Mouse (Mus musculus) left cerebral cortex, adult 8-10 months (tissue): Measurements from ENCODE around the gene Gm20716. TPM values are rescaled to one million over a fixed set of nuclear protein-coding genes. Genes with fewer than 3 reads are reported as not detected.

Source experiments
- DNase-seq, 2 experiments: peaks; one replicate each; pipeline ENCODE4 v3.0.0; 2022; ENCODE audit warnings: low spot score in 2 of 2
- total RNA-seq, 4 experiments: library from RNA; stranded (reverse); gene quantifications; 2 replicates each; pipeline ENCODE4 v1.2.4; 2022

The Gm20716 gene
- total RNA-seq, 4 experiments from 2014 or later: 33.4 to 47.7 (median 40.3) TPM

- DNase-seq: no peak
Observed at GRCm38 (mm10) chr2:168229116-168230025, 793 bp downstream of the Gm20716 start.

DNA sequence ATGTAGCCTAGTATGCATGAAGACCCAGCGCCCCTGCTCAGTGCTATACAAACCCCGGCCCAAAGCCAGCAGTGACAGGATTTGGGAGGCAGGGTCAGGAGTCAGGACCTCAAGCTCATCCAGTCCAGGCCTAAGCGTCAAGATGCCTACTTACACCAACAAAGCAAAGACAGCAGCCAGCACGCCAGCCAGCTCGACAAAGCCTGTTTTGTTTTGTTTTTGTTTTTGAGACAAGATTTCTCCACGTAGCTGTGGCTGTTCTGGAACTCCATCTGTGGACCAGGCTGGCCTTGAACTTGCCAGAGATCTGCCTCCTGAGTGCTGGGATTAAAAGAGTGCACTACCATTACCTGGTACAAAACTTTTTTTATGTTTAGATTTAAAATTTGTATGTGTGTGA, 6.8 kb downstream of the Gm20716 start:
- DNase-seq: no peak

DNA sequence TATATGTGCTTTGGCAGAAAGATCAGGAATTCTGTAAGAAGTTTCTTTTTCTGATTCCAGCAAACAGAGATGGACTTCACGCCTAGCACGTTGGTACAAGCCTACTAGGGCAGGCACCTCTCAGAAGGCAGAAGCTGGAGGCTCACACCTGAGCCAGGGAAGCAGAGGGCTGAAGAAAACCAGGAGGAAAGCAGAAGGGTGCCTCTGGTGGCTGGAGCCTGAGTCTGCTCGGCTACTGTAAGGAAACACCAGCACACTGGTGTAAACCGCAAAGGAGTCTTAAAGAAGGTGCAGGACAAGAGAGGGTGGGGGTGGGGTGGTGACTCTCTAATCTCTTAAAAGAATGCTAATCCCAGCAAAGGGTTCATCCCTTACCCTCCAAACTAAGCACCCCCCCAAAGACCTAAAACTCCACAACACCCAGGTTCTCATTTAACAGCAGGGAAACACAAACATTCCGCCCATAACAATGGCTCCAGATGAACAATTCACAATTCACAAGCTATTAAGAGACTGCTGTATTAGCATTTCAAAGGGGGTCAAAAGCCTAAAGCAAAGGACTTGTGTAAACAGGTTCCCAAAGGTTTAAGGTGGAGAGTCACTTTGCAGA, 16.3 kb downstream of the Gm20716 start:
- no peak for DNase-seq

GRCm38 (mm10) chr2:168207883-168208282, 22.3 kb downstream of the Gm20716 start:
- DNase-seq: peak in 1 of 2 experiments; percentile 22

- peak; percentile 91 to 94 for DNase-seq
Observed at GRCm38 (mm10) chr2:168206725-168207644, 23.2 kb downstream of the Gm20716 start, which contains the start of gene Adnp. Gene Adnp (minus strand): TSS chr2:168207112.

DNA sequence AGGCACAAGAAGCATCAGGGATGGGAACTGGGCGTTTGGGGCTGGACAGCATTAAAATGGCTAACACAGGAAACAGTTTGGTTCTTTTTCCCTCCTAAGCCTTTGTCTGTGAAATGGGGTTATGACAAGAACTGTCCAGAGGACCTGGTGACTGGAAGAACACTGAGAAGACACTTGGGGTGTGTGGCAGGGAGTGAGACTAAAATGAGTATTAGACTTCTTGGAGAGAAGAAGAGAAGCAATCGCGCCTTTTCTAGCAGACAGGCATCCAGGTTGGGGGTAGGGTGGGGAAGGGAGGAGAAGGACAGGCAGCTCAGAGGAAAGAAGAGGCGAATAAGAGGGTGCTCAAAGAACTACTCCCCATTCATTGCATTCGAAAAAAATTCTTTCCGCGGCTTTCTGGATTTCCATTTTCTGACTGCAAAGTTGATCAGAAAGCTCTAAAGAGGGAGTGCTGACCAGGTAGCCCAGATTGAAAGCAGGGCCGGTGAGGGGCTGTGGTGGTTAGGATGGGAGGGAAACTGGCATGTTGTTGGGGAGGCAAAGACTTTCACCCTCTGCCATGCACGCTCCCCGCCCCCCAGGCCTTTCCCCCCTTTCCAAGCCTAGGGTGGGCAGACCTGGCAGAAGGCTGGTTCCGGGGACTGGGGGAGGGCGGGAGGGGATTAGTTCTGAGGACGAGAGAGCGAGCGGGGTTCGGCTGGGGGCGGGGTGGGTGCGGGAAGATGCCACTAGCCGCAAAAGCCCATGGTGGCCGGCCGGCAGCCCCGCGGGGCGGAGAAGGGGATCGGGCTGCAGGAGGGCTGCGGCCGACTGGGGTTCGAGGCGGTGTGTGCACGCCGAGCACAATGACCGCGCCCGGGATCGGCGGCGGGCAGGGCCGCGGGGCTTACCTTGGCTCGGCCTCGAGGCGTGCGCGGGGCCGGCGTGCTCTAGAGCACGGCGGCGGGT, 24.2 kb downstream of the Gm20716 start:
- no peak for DNase-seq

DNA sequence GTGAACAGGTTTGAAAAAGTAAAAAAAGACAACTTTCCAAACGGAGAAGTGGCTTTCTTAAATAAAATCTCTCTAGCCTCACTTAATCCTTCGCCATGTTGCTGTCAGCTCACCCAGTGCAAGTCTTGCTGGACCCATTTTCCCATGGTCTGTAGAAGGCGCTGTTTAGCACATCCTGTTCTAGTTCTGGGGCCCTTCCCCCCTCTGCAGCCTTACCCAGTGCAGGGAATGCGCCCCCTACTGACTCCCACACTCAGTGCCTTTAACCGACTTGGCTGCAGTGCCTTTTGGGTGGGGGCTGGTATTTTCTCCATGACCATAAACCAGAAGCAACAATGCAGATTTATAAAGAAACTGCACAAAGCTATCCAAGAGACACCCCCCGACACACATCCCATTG, 24.9 kb downstream of the Gm20716 start:
- peak; percentile 72 to 84 for DNase-seq

GRCm38 (mm10) chr2:168204476-168204999, 25.6 kb downstream of the Gm20716 start:
- DNase-seq: no peak

DNA sequence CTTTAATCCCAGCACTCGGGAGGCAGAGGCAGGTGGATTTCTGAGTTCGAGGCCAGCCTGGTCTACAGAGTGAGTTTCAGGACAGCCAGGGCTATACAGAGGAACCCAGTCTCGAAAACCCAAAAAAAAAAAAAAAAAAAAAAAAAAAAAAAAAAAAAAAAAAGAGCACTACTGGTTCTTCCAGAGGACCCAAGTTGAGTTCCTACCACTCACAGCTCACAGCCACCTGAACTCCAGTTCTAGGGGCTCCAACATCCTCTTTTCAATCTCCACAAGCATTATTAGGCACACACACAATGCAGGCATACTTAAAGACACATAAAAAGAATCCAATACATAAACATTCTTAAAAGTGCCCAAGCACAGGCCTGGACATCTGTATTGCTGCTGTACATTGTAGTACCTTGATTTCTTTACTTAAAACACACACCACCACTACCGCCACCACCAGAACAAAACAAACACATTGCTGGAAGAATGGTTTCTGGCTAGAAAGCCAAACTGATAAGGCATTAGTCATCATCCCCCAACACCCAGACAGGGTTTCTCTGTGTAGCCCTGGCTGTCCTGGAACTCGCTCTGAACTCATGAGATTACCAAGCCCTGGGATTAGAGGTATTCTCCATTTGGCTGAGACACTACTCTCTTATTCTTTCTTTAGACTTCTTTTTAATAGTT, 30.0 kb downstream of the Gm20716 start:
- no peak for DNase-seq

DNA sequence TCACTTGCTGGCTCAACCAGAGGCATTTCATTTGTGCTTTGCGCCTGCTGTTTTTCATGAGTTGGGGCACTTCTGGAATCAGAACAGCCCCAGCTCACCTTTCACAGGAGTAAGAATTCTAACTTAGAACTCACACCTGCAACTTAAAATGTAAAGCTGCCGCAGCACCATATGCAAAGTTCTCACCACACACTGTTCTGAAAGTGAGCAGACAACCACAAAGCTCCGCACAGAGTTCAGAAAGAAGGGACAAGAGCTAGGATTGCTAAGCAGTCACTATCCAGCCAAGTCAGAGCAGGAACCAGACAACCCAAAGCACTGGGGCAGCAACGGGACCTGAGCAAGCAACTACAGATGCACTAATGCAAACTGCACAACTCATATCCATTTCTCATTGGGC, 30.7 kb downstream of the Gm20716 start:
- no peak for DNase-seq

DNA sequence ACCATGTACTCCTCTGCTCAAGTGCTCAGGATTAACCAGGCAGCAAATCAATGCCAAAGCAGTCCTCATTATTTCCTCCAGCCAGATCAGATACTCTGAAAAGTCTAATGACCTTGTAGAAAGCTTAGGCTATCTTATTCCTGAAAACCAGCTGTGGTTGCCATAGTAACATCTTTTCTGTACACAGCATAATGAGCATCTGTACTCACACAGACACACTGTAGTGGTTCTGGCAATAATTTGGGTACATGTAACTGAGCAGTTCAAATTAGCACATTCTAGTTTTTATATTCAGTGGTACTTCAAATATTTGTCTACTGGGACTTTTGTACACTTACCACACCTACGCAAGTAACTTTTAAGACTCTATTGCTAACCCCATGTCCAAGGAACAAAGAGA, 31.7 kb downstream of the Gm20716 start:
- no peak for DNase-seq

GRCm38 (mm10) chr2:168195721-168196120, 34.4 kb downstream of the Gm20716 start:
- DNase-seq: no peak

DNA sequence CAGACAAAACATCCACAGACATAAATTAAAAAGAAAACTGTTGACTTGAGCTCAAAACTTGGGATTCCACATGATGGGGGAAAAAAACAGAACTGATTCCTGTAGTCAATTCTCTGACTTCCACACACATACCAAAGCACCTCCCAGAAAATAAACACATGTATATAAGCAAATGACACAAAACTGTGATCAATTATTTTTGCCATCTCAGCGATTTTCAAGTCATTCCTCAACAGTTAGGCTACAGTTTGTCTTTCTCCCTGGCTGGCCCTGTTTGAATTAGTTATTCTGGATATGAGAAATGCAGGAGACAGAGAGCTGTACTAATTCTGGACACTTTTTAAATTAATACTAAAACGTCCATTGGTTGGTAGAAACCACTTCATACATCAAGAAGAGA, 36.5 kb downstream of the Gm20716 start:
- no peak for DNase-seq

- DNase-seq: no peak
Observed at GRCm38 (mm10) chr2:168191856-168192255, 38.3 kb downstream of the Gm20716 start.

- DNase-seq: no peak
Observed at GRCm38 (mm10) chr2:168175946-168176345, 54.2 kb downstream of the Gm20716 start.

DNA sequence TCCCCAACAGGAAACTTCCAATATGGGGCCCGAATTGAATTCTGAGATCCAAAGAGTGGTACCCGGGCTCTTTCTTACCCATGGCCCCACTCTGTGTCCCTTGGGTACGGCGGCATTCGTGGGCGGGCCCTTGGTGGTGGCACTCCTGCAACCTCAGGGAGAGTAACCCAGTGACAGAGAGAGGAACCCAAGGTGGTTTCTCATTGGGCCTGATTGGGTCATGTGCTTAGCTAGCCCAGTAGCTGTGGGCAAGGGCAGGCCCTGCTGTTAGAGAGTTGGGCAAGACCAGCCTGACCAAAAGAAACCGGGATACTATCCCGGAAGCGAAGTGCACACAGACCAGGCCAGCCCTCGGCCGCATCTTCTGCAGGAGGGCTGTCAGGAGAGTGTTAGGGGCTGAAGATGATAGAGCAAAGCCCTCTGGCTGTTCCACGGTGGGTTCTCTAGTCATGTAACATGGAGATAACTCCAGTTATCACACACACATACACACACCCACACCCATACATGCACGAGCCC, 59.9 kb downstream of the Gm20716 start:
- no peak for DNase-seq

DNA sequence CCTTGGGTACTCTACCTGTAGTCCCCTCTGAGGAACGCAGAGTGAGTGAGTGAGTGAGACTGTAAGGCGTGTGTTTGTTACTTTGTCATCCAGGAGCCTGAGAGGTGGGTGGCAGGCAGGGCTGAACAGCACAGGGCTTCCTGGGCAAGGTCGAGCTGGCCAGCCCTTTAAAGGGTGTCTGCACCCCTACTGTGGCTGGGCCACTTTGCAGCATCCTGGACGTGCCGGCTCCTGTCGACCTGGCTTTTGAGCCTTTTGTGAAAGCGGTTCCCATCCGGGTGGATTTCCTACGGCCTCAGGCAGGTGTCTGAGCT, 60.4 kb downstream of the Gm20716 start:
- no peak for DNase-seq

GRCm38 (mm10) chr2:168168892-168169799, 61.0 kb downstream of the Gm20716 start:
- no peak for DNase-seq

- DNase-seq: no peak
Observed at GRCm38 (mm10) chr2:168167781-168168180, 62.4 kb downstream of the Gm20716 start.
